Mouse (Mus musculus): Measurements from ENCODE around the gene Lilrb4a.
"Not testable (repeated sequence)": the region's sequence is repeated elsewhere in the genome, so short reads cannot be mapped to it uniquely, and the experiment has no call there.

DNA sequence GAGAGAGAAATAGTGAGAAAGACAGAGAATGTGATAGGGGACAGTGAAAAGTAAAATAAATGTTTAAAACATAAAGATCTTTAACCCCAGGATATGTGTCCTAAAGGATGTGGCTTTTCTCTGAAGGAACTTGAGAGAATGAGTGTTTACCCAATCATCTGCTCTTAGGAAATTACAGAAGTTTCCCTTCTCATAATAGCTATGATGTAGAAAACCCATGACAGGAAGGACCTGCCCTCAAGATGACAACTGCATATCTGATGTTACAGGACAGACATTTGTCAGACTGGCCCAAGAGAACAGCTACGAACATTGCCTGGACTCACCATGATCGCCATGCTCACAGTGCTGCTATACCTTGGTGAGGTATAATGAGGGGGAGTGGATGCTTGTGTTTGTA, at the start of gene Lilrb4a:
- not testable (repeated sequence) for TF ChIP-seq CTCF (IDR thresholded peaks at IDR 0.05; ENCODE audit: low read depth); EP300 (optimal IDR thresholded peaks at IDR 0.05)
